In genomic region chr16:94084711-94085602, GRCm38 (mm10) we compare ENCODE assay signal across 10 mouse cellular contexts. TPM values are rescaled to one million over a fixed set of nuclear protein-coding genes. Genes with fewer than 3 reads are reported as not detected.
DNase-seq lines count a peak whose midpoint lies in the region; ATAC-seq and TF ChIP-seq lines count a peak whose summit lies in the region.
"Had no signal": no experiment of that assay in that cellular context is flagged by ENCODE, and none has a peak within 500 bp of the region (broad histone marks: within the 10 kb centered on the region; RNA-seq: fewer than 3 reads in every experiment).

Sim2 (plus strand) TSS chr16:94084931.

- no peak within 1 kb of the TSS for H3K27ac ChIP-seq in heart, embryonic 14.5 days (replicated peaks in 1 of 2; ENCODE audit: control insufficient read depth in 1 of 2, insufficient read depth in 1 of 2, low read depth in 2 of 2, low read length in 2 of 2)
- H3K27ac ChIP-seq in forebrain, embryonic 16.5 days (ENCODE audit: low read length), result no peak within 1 kb of the TSS
- peak within 1 kb of the TSS; percentile 79 for H3K27ac ChIP-seq in kidney, adult 2 months (ENCODE audit: insufficient read depth, low read depth, low read length)
- no peak within 1 kb of the TSS for H3K27ac ChIP-seq in lung, embryonic 16.5 days (ENCODE audit: low read length)

- no peak for ATAC-seq in heart, embryonic 14.5 days (ENCODE audit: insufficient number of reproducible peaks, insufficient read depth, low FRiP score, low read depth)
- ATAC-seq in forebrain, embryonic 16.5 days, result no peak
- ATAC-seq in lung, embryonic 16.5 days (ENCODE audit: low read depth), result peak; percentile 42; the same call in 1 of the 2 replicates

- H3K4me3 ChIP-seq in heart, embryonic 14.5 days (ENCODE audit: control insufficient read depth in 1 of 2, insufficient read depth in 1 of 2, low read depth in 1 of 2, low read length in 2 of 2), result peak within 1 kb of the TSS; percentile 33 to 47
- H3K4me3 ChIP-seq in forebrain, embryonic 16.5 days (replicated peaks; ENCODE audit: low read length), result peak within 1 kb of the TSS; percentile 22
- H3K4me3 ChIP-seq in kidney, adult 2 months (ENCODE audit: insufficient read depth, low read depth, low read length), result peak within 1 kb of the TSS; percentile 58
- peak within 1 kb of the TSS; percentile 49 for H3K4me3 ChIP-seq in lung, embryonic 16.5 days (ENCODE audit: low read length)
- H3K4me3 ChIP-seq: erythroblast, embryonic 14.5 days had no signal

- H3K36me3 ChIP-seq in heart, embryonic 14.5 days (ENCODE audit: control insufficient read depth, insufficient read depth, low read length), result no peaks in the 10 kb centered on the region
- no peaks in the 10 kb centered on the region for H3K36me3 ChIP-seq in forebrain, embryonic 16.5 days (ENCODE audit: control insufficient read depth, insufficient read depth)
- H3K36me3 ChIP-seq in kidney, adult 2 months (ENCODE audit: control insufficient read depth, insufficient read depth, low read length), result no peaks in the 10 kb centered on the region
- H3K36me3 ChIP-seq in lung, embryonic 16.5 days (ENCODE audit: control insufficient read depth, insufficient read depth, low read length), result no peaks in the 10 kb centered on the region

- TF ChIP-seq POLR2A in kidney, adult 2 months (IDR thresholded peaks at IDR 0.05; ENCODE audit: low read depth, low read length), result no peak

- TF ChIP-seq CTCF in kidney, adult 2 months (conservative IDR thresholded peaks at IDR 0.05; ENCODE audit: insufficient read depth, insufficient read length, low read depth, low read length), result no peak

- H3K4me1 ChIP-seq in heart, embryonic 14.5 days (ENCODE audit: control insufficient read depth in 2 of 2, insufficient read depth in 2 of 2, low read length in 2 of 2), result peaks cover 4 to 23% of the 10 kb centered on the region in 2 experiments; a peak in 3 of 4 replicates
- H3K4me1 ChIP-seq in forebrain, embryonic 16.5 days (replicated peaks; ENCODE audit: control insufficient read depth, insufficient read depth, low read length), result peaks cover 16% of the 10 kb centered on the region
- no peaks in the 10 kb centered on the region for H3K4me1 ChIP-seq in kidney, adult 2 months (ENCODE audit: control insufficient read depth, insufficient read depth, low read length)
- peaks cover 20% of the 10 kb centered on the region for H3K4me1 ChIP-seq in lung, embryonic 16.5 days (replicated peaks; ENCODE audit: control insufficient read depth, insufficient read depth, low read length)

- H3K4me2 ChIP-seq in heart, embryonic 14.5 days (ENCODE audit: low read length), result peak within 1 kb of the TSS; percentile 80
- peak within 1 kb of the TSS; percentile 48 for H3K4me2 ChIP-seq in forebrain, embryonic 16.5 days (ENCODE audit: low read length)
- peak within 1 kb of the TSS; percentile 79 for H3K4me2 ChIP-seq in lung, embryonic 16.5 days (ENCODE audit: low read depth, low read length)

- H3K9ac ChIP-seq in heart, embryonic 14.5 days (ENCODE audit: low read length), result 0 out of 2 replicates have a peak within 1 kb of the TSS, but pooled peaks have one; percentile 21
- H3K9ac ChIP-seq in forebrain, embryonic 16.5 days (replicated peaks; ENCODE audit: low read depth, low read length), result no peak within 1 kb of the TSS
- H3K9ac ChIP-seq in lung, embryonic 16.5 days (ENCODE audit: low read length), result peak within 1 kb of the TSS; percentile 34

- no peaks in the 10 kb centered on the region for H3K9me3 ChIP-seq in heart, embryonic 14.5 days (ENCODE audit: control insufficient read depth, low read length)
- H3K9me3 ChIP-seq in forebrain, embryonic 16.5 days (ENCODE audit: control insufficient read depth, low read length), result no peaks in the 10 kb centered on the region
- no peaks in the 10 kb centered on the region for H3K9me3 ChIP-seq in lung, embryonic 16.5 days (ENCODE audit: control insufficient read depth, low read length)

- DNase-seq in heart, postnatal 25 days (ENCODE audit: low spot score), result no peak
- peak; percentile 84 for DNase-seq in kidney, adult 2 months
- DNase-seq in testis, postnatal 10 days (ENCODE audit: low spot score), result peak; percentile 59
- DNase-seq in ovary, postnatal 36 days (ENCODE audit: low spot score), result no peak
- DNase-seq in left cerebral cortex, postnatal 25 days (ENCODE audit: low spot score in 2 of 2), result no peak

- intact Hi-C loops in heart, postnatal 25 days (cut with DNase I), result no loop called here
- intact Hi-C loops in left cerebral cortex, postnatal 25 days (cut with DNase I), result no loop called here

- WGBS in heart, embryonic 14.5 days, result under 1% methylated on average over 72 of the region's 96 CpGs
- under 1% methylated on average over 81 of the region's 96 CpGs for WGBS in forebrain, embryonic 16.5 days
- WGBS in kidney, adult 2 months, result under 1% methylated on average over 88 of the region's 96 CpGs
- under 1% methylated on average over 62 of the region's 96 CpGs for WGBS in lung, embryonic 16.5 days

- H3K27me3 ChIP-seq in heart, embryonic 14.5 days (ENCODE audit: control insufficient read depth, insufficient read depth, low read length), result peaks cover 96% of the 10 kb centered on the region
- peaks cover 82% of the 10 kb centered on the region for H3K27me3 ChIP-seq in forebrain, embryonic 16.5 days (replicated peaks; ENCODE audit: control insufficient read depth, insufficient read depth, low read length)
- H3K27me3 ChIP-seq in kidney, adult 2 months (replicated peaks; ENCODE audit: control insufficient read depth, insufficient read depth, low read length), result peaks cover 20% of the 10 kb centered on the region
- peaks cover 95% of the 10 kb centered on the region for H3K27me3 ChIP-seq in lung, embryonic 16.5 days (ENCODE audit: control insufficient read depth, insufficient read depth, low read depth, low read length)
- H3K27me3 ChIP-seq: CH12.LX had no signal

RNA-seq across cellular contexts. Expression of gene Sim2, which starts in this region (rescaled TPM):
- 0.11 TPM in 1 of 2 replicates, not detected in the other for polyA plus RNA-seq in heart, embryonic 14.5 days (2014; fragmentation: Nextera tagmentation; extraction: Ambion mirVana)
- not detected for total RNA-seq in heart, postnatal 25 days (2021)
- polyA plus RNA-seq in forebrain, embryonic 16.5 days (2015; fragmentation: Nextera tagmentation; extraction: Ambion mirVana), result 0.06 TPM in 1 of 2 replicates, not detected in the other
- polyA plus RNA-seq in kidney, adult 2 months (2012; rRNA removed), result 8.1 and 9.9 TPM in 2 replicates
- polyA plus RNA-seq in lung, embryonic 16.5 days (2015; fragmentation: Nextera tagmentation; extraction: Ambion mirVana), result 0.11 and 0.13 TPM in 2 replicates
- not detected for total RNA-seq in left cerebral cortex, postnatal 25 days (2021)
- total RNA-seq: CH12.LX had no signal
- polyA plus RNA-seq: erythroblast, embryonic 14.5 days had no signal

Comparison
In these comparisons a context has a peak if more than half of its experiments do, and no peak if none do; other contexts are left out.
1. Peak in ATAC-seq, H3K4me3 ChIP-seq, H3K9ac ChIP-seq and H3K4me2 ChIP-seq in lung, embryonic 16.5 days; RNA of the gene not detected or under 1 TPM.
2. DNase-seq: peak in kidney, adult 2 months (single experiment) and testis, postnatal 10 days (single experiment); none in heart, postnatal 25 days (single experiment), ovary, postnatal 36 days (single experiment) and left cerebral cortex, postnatal 25 days (0 of 2).
3. Peak in every context shown above with its lines, with median percentiles within 50 percentile points of each other: H3K4me2 ChIP-seq and H3K4me3 ChIP-seq.